Mouse (Mus musculus) heart, postnatal 0 days (tissue): ENCODE measurements at regions not wholly inside any gene's neighbourhood (a gene's known extent, or its start where the extent isn't known, plus 50 kb on each side); places are given as distances from the start of the nearest gene placed in this dataset.

Experiments
- ATAC-seq: fragments of 200-750 bp; cut with Nextera tagmentation; 2 replicates; pipeline ENCODE4 v1.8.0; 2017; ENCODE audit warnings: low read depth, moderate number of reproducible peaks, moderate library complexity; ENCODE audit not compliant: insufficient read depth
- DNase-seq: peaks from one replicate; pipeline ENCODE4 v3.0.0-alpha.2; 2016; ENCODE audit warnings: low spot score
- H3K27ac ChIP-seq: fragments of 300-500 bp; sonication (generic); 2 replicates; pipeline ENCODE4 v1.5.1; 2014; ENCODE audit warnings: low read depth, mild to moderate bottlenecking
- H3K27me3 ChIP-seq: fragments of 300-500 bp; sonication (generic); 2 replicates; pipeline ENCODE4 v1.6.1; 2014; ENCODE audit warnings: low read length, mixed read lengths; ENCODE audit not compliant: control insufficient read depth, insufficient read depth
- H3K36me3 ChIP-seq: fragments of 300-500 bp; sonication (generic); replicated peaks from 2 replicates; pipeline ENCODE4 v1.6.1; 2014; ENCODE audit warnings: low read length, mixed read lengths; ENCODE audit not compliant: control insufficient read depth, insufficient read depth
- H3K4me1 ChIP-seq: fragments of 300-500 bp; sonication (generic); 2 replicates; pipeline ENCODE4 v1.6.1; 2014; ENCODE audit warnings: antibody characterized with exemption; ENCODE audit not compliant: control insufficient read depth, insufficient read depth
- H3K4me2 ChIP-seq: fragments of 300-500 bp; sonication (generic); 2 replicates; pipeline ENCODE4 v1.6.1; 2014; ENCODE audit warnings: low read depth, mild to moderate bottlenecking, low read length, moderate library complexity
- H3K4me3 ChIP-seq: fragments of 300-500 bp; sonication (generic); 2 replicates; pipeline ENCODE4 v1.5.1; 2014; ENCODE audit warnings: low read depth, low read length
- H3K9ac ChIP-seq: fragments of 300-500 bp; sonication (generic); replicated peaks from 2 replicates; pipeline ENCODE4 v1.6.1; 2014; ENCODE audit warnings: low read depth, low read length, mixed read lengths
- H3K9me3 ChIP-seq: fragments of 300-500 bp; sonication (generic); replicated peaks from 2 replicates; pipeline ENCODE4 v1.6.1; 2016; ENCODE audit warnings: low read length; ENCODE audit not compliant: control insufficient read depth
- CTCF ChIP-seq: IDR thresholded peaks from 2 replicates; pipeline ENCODE4 v1.5.1; 2016; ENCODE audit warnings: antibody characterized with exemption, control low read depth, low read depth
- EP300 ChIP-seq: IDR thresholded peaks from 2 replicates; pipeline ENCODE4 v1.6.1; 2016; ENCODE audit warnings: antibody characterized with exemption, low read depth
- WGBS: fragments of 180-500 bp; shearing (Covaris S2); extraction: QIAGEN DNeasy Blood & Tissue Kit; methylation state at CpG from one replicate; pipeline ENCODE4 v1.1.7; 2014; 5-methylcytosine and 5-hydroxymethylcytosine counted together

GRCm38 (mm10) chr16:30000166-30000565, 64.0 kb upstream of the Hes1 start:
- DNase-seq (no peak), ATAC-seq (no peak)
- H3K4me2 ChIP-seq = no peak overlapping the region
- TF ChIP-seq CTCF = no peak
- TF ChIP-seq EP300 = no peak
- H3K27me3 ChIP-seq = no peaks in the 10 kb centered on the region
- H3K9ac ChIP-seq = no peak overlapping the region
- no peak overlapping the region for H3K27ac ChIP-seq
- H3K4me3 ChIP-seq = no peak overlapping the region
- H3K9me3 ChIP-seq = no peaks in the 10 kb centered on the region
- peaks cover 15% of the 10 kb centered on the region for H3K4me1 ChIP-seq
- WGBS = 80% methylated on average over 2 of the region's 2 CpGs
- no peaks in the 10 kb centered on the region for H3K36me3 ChIP-seq

- Histone ChIP-seq H3K27ac (no peak overlapping the region), H3K27me3 (peaks cover 6% of the 10 kb centered on the region; the same call in 1 of the 2 replicates), H3K36me3 (no peaks in the 10 kb centered on the region), H3K4me1 (peaks cover 21% of the 10 kb centered on the region), H3K9ac (no peak overlapping the region), H3K4me2 (no peak overlapping the region), H3K4me3 (no peak overlapping the region), H3K9me3 (no peaks in the 10 kb centered on the region)
- ATAC-seq = no peak
- no peak for DNase-seq
- TF ChIP-seq EP300 (no peak), CTCF (no peak)
- 55% methylated on average over 3 of the region's 3 CpGs for WGBS
Measured at GRCm38 (mm10) chr16:30005124-30005523, 59.1 kb upstream of the Hes1 start.

GRCm38 (mm10) chr16:30006826-30007225, 57.4 kb upstream of the Hes1 start:
- ATAC-seq (no peak), DNase-seq (no peak)
- Histone ChIP-seq H3K9me3 (no peaks in the 10 kb centered on the region), H3K4me3 (no peak overlapping the region), H3K27me3 (peaks cover 6% of the 10 kb centered on the region; the same call in 1 of the 2 replicates), H3K4me2 (no peak overlapping the region), H3K4me1 (peaks cover 21% of the 10 kb centered on the region), H3K9ac (no peak overlapping the region), H3K36me3 (no peaks in the 10 kb centered on the region), H3K27ac (no peak overlapping the region)
- 78% methylated on average over 4 of the region's 4 CpGs for WGBS
- TF ChIP-seq EP300 = no peak
- TF ChIP-seq CTCF = no peak

- H3K9ac ChIP-seq = peak overlapping the region; percentile 55
- no peaks in the 10 kb centered on the region for H3K9me3 ChIP-seq
- TF ChIP-seq CTCF = peak; percentile 53
- TF ChIP-seq EP300 = peak; percentile 62; the same call in 1 of the 2 replicates
- ATAC-seq (peak; percentile 95), DNase-seq (peak; percentile 94)
- H3K4me3 ChIP-seq = peak overlapping the region; percentile 46
- H3K36me3 ChIP-seq = no peaks in the 10 kb centered on the region
- peaks cover 21% of the 10 kb centered on the region for H3K4me1 ChIP-seq
- under 1% methylated on average over 45 of the region's 62 CpGs for WGBS
- peak overlapping the region; percentile 97 for H3K27ac ChIP-seq
- H3K27me3 ChIP-seq = peaks cover 6% of the 10 kb centered on the region; the same call in 1 of the 2 replicates
- H3K4me2 ChIP-seq = peak overlapping the region; percentile 77
Measured at GRCm38 (mm10) chr16:30008451-30009357, 55.5 kb upstream of the Hes1 start.

GRCm38 (mm10) chr16:30009521-30010186, 54.5 kb upstream of the Hes1 start:
- peak overlapping the region; percentile 55; the same call in 1 of the 2 replicates for H3K9ac ChIP-seq
- no peak for ATAC-seq
- WGBS = 23% methylated on average over 17 of the region's 17 CpGs
- H3K4me2 ChIP-seq = peak overlapping the region; percentile 77
- H3K27ac ChIP-seq = peak overlapping the region; percentile 97
- TF ChIP-seq CTCF (no peak), EP300 (no peak)
- H3K4me1 ChIP-seq = peaks cover 21% of the 10 kb centered on the region
- DNase-seq = peak; percentile 30
- peaks cover 6% of the 10 kb centered on the region; the same call in 1 of the 2 replicates for H3K27me3 ChIP-seq
- H3K36me3 ChIP-seq = no peaks in the 10 kb centered on the region
- H3K9me3 ChIP-seq = no peaks in the 10 kb centered on the region
- H3K4me3 ChIP-seq = peak overlapping the region; percentile 46
